Mouse (Mus musculus) lung, postnatal 4 days (tissue): ENCODE measurements around the gene Gna12.

Source experiments
- DNase-seq, 2 experiments: peaks; one replicate each; pipeline ENCODE4 v3.0.0; 2021

Gna12 gene

GRCm38 (mm10) chr5:140827413-140827812, 2.8 kb downstream of the Gna12 start:
- no peak for DNase-seq

- DNase-seq, result no peak
These were observed 3.4 kb downstream of the Gna12 start for GRCm38 (mm10) chr5:140826796-140827195.

GRCm38 (mm10) chr5:140826118-140826517, 4.1 kb downstream of the Gna12 start:
- no peak for DNase-seq

GRCm38 (mm10) chr5:140824126-140824525, 6.1 kb downstream of the Gna12 start:
- no peak for DNase-seq

- DNase-seq, result no peak
These were observed 6.8 kb downstream of the Gna12 start for GRCm38 (mm10) chr5:140823386-140823785.

- DNase-seq, result peak; percentile 31 to 58
These were observed 8.3 kb downstream of the Gna12 start for GRCm38 (mm10) chr5:140821951-140822350.

- no peak for DNase-seq
These were observed 9.7 kb downstream of the Gna12 start for GRCm38 (mm10) chr5:140820539-140820938.

GRCm38 (mm10) chr5:140819594-140819993, 10.6 kb downstream of the Gna12 start:
- no peak for DNase-seq

GRCm38 (mm10) chr5:140818482-140819076, 11.7 kb downstream of the Gna12 start:
- no peak for DNase-seq

- no peak for DNase-seq
These were observed 13.2 kb downstream of the Gna12 start for GRCm38 (mm10) chr5:140816950-140817568.

GRCm38 (mm10) chr5:140816008-140816407, 14.2 kb downstream of the Gna12 start:
- no peak for DNase-seq

- DNase-seq, result peak; percentile 47 to 50
These were observed 15.0 kb downstream of the Gna12 start for GRCm38 (mm10) chr5:140815059-140815728.

GRCm38 (mm10) chr5:140814403-140814802, 15.8 kb downstream of the Gna12 start:
- no peak for DNase-seq

GRCm38 (mm10) chr5:140812699-140813098, 17.5 kb downstream of the Gna12 start:
- no peak for DNase-seq

GRCm38 (mm10) chr5:140812063-140812462, 18.2 kb downstream of the Gna12 start:
- DNase-seq, result no peak

GRCm38 (mm10) chr5:140811390-140811789, 18.8 kb downstream of the Gna12 start:
- no peak for DNase-seq

- DNase-seq, result no peak
These were observed 23.3 kb downstream of the Gna12 start for GRCm38 (mm10) chr5:140806939-140807338.

- no peak for DNase-seq
These were observed 24.0 kb downstream of the Gna12 start for GRCm38 (mm10) chr5:140806252-140806651.

- no peak for DNase-seq
These were observed 28.4 kb downstream of the Gna12 start for GRCm38 (mm10) chr5:140801782-140802181.

- peak in 1 of 2 experiments; percentile 50 for DNase-seq
These were observed 29.8 kb downstream of the Gna12 start for GRCm38 (mm10) chr5:140800288-140800923.

GRCm38 (mm10) chr5:140799190-140799589, 31.0 kb downstream of the Gna12 start:
- no peak for DNase-seq

- DNase-seq, result no peak
These were observed 31.5 kb downstream of the Gna12 start for GRCm38 (mm10) chr5:140798775-140799174.

GRCm38 (mm10) chr5:140798158-140798557, 32.1 kb downstream of the Gna12 start:
- DNase-seq, result peak in 1 of 2 experiments; percentile 43

- DNase-seq, result no peak
These were observed 34.2 kb downstream of the Gna12 start for GRCm38 (mm10) chr5:140796051-140796450.
